Mouse (Mus musculus) thymus, adult 2 months (tissue): ENCODE measurements around the gene Plxdc2. TPM values are rescaled to one million over a fixed set of nuclear protein-coding genes. Genes with fewer than 3 reads are reported as not detected.

Experiments
- DNase-seq: peaks from one replicate; pipeline ENCODE4 v3.0.0; 2021
- H3K27ac ChIP-seq: fragments of 200-500 bp; 2 replicates; pipeline ENCODE4 v1.5.1; 2012; ENCODE audit warnings: low read length, control low read depth; ENCODE audit not compliant: control insufficient read depth, insufficient read depth
- H3K27me3 ChIP-seq: fragments of 200-500 bp; 2 replicates; pipeline ENCODE4 v1.6.1; 2012; ENCODE audit warnings: mild to moderate bottlenecking, low read length, moderate library complexity, mixed read lengths; ENCODE audit not compliant: control insufficient read depth, insufficient read depth
- H3K36me3 ChIP-seq: fragments of 200-500 bp; 2 replicates; pipeline ENCODE4 v1.6.1; 2012; ENCODE audit warnings: mild to moderate bottlenecking, low read length, moderate library complexity; ENCODE audit not compliant: control insufficient read depth, insufficient read depth
- H3K4me1 ChIP-seq: fragments of 200-500 bp; replicated peaks from 2 replicates; pipeline ENCODE4 v1.6.1; 2012; ENCODE audit warnings: low read length; ENCODE audit not compliant: control insufficient read depth, insufficient read depth
- H3K4me3 ChIP-seq: fragments of 200-500 bp; 2 replicates; pipeline ENCODE4 v1.5.1; 2012; ENCODE audit warnings: mild to moderate bottlenecking, low read length, control low read depth, moderate library complexity; ENCODE audit not compliant: control insufficient read depth, insufficient read depth
- CTCF ChIP-seq: fragments of 200-500 bp; IDR thresholded peaks from 2 replicates; pipeline ENCODE4 v1.5.1; 2012; ENCODE audit warnings: mild to moderate bottlenecking, control low read depth, low read length, moderate library complexity, borderline replicate concordance; ENCODE audit not compliant: control insufficient read depth, poor library complexity, insufficient read depth; ENCODE audit errors: extremely low read depth
- POLR2A ChIP-seq: fragments of 200-500 bp; IDR thresholded peaks from 2 replicates; pipeline ENCODE4 v1.6.1; 2012; ENCODE audit warnings: mild to moderate bottlenecking, low read length, control low read depth, moderate library complexity; ENCODE audit not compliant: control insufficient read depth, poor library complexity, insufficient read depth; ENCODE audit errors: extremely low read depth
- WGBS: fragments of 180-500 bp; shearing (Covaris S2); methylation state at CpG from one replicate; pipeline ENCODE4 v1.1.7; 2018; 5-methylcytosine and 5-hydroxymethylcytosine counted together
- polyA plus RNA-seq: library from polyadenylated mRNA; depleted of rRNA; stranded (reverse); fragments of >200 nt; gene quantifications from 2 replicates; pipeline ENCODE4 v1.2.3, GENCODE M21; 2012

Plxdc2 gene
- polyA plus RNA-seq, 1 experiment: 14.0 TPM

DNA sequence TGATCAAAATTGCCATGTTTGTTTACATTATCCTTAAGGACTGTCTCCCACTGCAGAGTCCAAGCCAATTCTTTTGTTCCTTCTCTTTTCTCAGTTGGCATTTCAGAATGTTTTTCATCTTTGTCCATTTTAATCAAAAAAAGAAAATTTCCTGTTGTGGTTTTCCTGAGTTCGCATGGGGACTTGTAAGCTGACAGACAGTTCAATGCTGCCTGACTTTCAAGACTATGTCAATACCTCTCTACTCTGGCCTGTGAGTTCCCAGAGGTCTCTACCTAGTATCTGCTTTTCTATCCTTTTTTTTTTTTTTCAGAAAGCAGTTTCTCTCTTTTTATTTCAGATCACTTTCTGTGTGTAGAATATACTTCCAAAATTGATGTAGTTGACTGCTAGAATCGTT lies 295.6 kb downstream of the Plxdc2 start:
- no peak for TF ChIP-seq CTCF
- no peak for TF ChIP-seq POLR2A
- DNase-seq: no peak
- Histone ChIP-seq H3K4me3 (no peak overlapping the region), H3K27me3 (no peaks in the 10 kb centered on the region), H3K27ac (no peak overlapping the region), H3K36me3 (no peaks in the 10 kb centered on the region), H3K4me1 (no peaks in the 10 kb centered on the region)
- 48% methylated on average over 2 of the region's 2 CpGs for WGBS

DNA sequence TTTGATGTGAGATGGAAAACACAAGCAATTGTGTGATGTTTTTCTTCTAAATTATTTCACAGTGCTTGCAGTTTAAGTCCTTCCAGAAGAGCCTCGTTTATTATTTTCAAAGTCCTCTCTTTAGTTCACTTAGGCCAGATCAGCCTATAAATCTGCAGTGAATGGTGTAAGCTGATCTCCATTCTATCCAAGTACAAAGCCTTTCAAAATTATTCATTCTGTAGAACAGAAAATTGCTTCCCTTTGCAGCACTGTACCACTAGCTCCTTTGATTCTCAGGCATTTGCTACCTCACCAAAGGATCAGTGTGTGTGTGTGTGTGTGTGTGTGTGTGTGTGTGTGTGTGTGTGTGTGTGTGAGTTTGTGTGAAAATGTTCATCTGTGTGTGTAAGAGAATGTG lies 308.4 kb downstream of the Plxdc2 start:
- 89% methylated on average over 1 of the region's 1 CpGs for WGBS
- H3K27me3 ChIP-seq: no peaks in the 10 kb centered on the region
- DNase-seq: no peak
- H3K36me3 ChIP-seq: no peaks in the 10 kb centered on the region
- H3K27ac ChIP-seq: no peak overlapping the region
- TF ChIP-seq CTCF (no peak), POLR2A (no peak)
- H3K4me1 ChIP-seq: no peaks in the 10 kb centered on the region
- no peak overlapping the region for H3K4me3 ChIP-seq

DNA sequence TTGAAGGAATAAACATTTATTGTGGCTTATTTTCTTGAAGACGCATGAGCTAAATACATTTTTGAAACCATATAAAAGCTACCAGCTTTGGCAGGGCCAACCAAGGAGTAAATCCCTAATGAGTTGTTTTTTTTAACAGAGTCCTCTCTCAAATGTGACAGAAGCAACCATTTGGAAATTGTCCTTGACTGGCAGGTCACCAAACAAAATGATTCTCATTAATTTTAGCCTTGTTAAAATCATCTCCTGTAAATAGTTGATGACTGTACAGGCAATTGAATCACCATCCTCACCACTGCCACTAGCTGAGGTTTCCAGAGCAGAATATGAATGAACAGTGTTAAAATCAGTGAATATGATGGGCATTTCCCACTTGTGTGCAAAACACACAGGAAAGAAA lies 312.3 kb downstream of the Plxdc2 start:
- TF ChIP-seq CTCF (no peak), POLR2A (no peak)
- 98% methylated on average over 1 of the region's 1 CpGs for WGBS
- H3K4me1 ChIP-seq: no peaks in the 10 kb centered on the region
- DNase-seq: no peak
- H3K27ac ChIP-seq: no peak overlapping the region
- no peaks in the 10 kb centered on the region for H3K36me3 ChIP-seq
- no peak overlapping the region for H3K4me3 ChIP-seq
- no peaks in the 10 kb centered on the region for H3K27me3 ChIP-seq

DNA sequence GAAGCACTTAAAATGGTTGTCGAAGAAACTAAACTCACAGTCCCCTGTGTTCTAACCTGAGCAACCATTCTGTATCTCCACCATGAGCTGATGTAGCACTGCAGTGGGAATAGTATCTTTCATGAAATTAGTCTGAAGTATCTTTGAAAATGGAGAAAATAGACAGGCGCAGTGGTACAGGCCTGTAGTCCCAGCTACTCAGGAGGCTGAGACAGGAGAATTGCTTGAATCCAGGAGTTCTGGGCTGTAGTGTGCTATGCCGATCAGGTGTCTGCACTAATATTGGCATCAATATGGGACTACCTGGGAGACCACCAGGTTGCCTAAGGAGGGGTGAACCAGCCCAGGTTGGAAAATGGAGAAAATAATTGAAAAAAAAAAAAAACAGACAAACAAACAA lies 326.8 kb downstream of the Plxdc2 start:
- 98% methylated on average over 3 of the region's 3 CpGs for WGBS
- no peak for TF ChIP-seq CTCF
- TF ChIP-seq POLR2A: no peak
- DNase-seq: no peak
- Histone ChIP-seq H3K27me3 (no peaks in the 10 kb centered on the region), H3K27ac (no peak overlapping the region), H3K4me1 (no peaks in the 10 kb centered on the region), H3K4me3 (no peak overlapping the region), H3K36me3 (no peaks in the 10 kb centered on the region)

DNA sequence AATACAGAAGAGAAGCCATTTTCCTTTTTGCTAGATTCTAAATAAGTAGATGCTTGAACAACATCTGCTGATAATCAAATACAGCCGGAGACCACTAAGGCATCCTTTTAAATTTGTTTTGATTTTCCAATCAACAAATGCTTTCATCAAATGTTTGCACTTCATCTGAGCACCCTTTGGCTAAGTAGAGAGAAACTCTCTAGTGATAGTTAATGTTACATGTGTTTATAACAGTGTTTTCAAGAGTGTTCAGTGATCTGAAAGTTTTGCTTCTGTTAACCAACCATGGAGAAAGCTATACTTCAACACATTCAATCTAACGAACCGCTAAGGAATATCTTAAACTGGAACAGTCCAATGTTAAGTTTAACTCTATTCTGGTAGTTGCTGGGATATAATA lies 327.6 kb downstream of the Plxdc2 start:
- WGBS: 96% methylated on average over 3 of the region's 3 CpGs
- H3K27me3 ChIP-seq: no peaks in the 10 kb centered on the region
- TF ChIP-seq POLR2A (no peak), CTCF (no peak)
- no peak overlapping the region for H3K4me3 ChIP-seq
- no peak overlapping the region for H3K27ac ChIP-seq
- no peaks in the 10 kb centered on the region for H3K36me3 ChIP-seq
- DNase-seq: no peak
- no peaks in the 10 kb centered on the region for H3K4me1 ChIP-seq

DNA sequence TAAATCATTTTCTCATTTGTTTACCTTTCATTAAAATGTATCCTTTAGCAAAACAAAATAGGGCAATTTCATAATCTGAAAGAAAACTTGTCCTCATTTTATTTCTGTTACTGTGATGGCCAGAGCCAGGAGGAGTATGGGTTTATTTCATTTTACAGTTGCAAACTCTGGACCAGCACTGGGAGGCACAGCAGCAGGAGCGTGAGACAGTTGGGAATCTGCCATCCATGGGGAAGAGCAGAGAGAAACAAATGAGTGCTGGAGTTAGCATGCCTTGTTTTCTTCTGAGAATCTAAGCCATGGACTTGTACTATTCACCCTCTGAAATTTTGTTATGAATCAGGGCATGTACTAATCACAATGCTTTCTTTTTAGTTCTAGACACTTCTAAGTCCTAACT lies 328.4 kb downstream of the Plxdc2 start:
- no peak overlapping the region for H3K27ac ChIP-seq
- 100% methylated on average over 1 of the region's 1 CpGs for WGBS
- no peak overlapping the region for H3K4me3 ChIP-seq
- no peaks in the 10 kb centered on the region for H3K27me3 ChIP-seq
- TF ChIP-seq POLR2A: no peak
- TF ChIP-seq CTCF: no peak
- H3K4me1 ChIP-seq: no peaks in the 10 kb centered on the region
- no peak for DNase-seq
- no peaks in the 10 kb centered on the region for H3K36me3 ChIP-seq

DNA sequence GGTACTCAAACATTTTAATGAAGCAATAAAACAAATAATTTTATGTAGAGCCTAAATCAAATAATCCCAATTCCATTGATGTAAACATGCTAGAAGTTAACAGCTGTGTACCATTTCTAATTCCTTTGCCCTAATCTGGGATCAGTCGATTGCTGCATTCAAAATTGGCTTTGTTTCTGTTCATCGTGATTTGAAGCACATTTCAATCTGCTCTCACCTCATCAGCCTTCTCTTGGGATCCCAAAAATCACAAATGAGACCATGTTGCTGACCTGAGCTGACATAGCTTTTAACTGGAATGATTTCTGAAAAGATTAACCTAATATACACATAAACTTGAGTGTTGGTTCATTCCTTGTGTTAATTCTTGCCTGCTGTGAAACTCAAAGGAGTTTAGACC lies 340.3 kb downstream of the Plxdc2 start:
- Histone ChIP-seq H3K4me3 (no peak overlapping the region), H3K4me1 (no peaks in the 10 kb centered on the region), H3K27me3 (no peaks in the 10 kb centered on the region), H3K27ac (no peak overlapping the region), H3K36me3 (no peaks in the 10 kb centered on the region)
- WGBS: 96% methylated on average over 2 of the region's 2 CpGs
- no peak for TF ChIP-seq POLR2A
- TF ChIP-seq CTCF: no peak
- no peak for DNase-seq
